Mouse (Mus musculus): ENCODE measurements around the gene Vat1.
"Not testable (repeated sequence)": the region's sequence is repeated elsewhere in the genome, so short reads cannot be mapped to it uniquely, and the experiment has no call there.

Gene Vat1

GRCm38 (mm10) chr11:101465869-101466551 lies at the start of gene Vat1:
Gene Vat1, minus strand, starts transcription at chr11:101466230.
- DNase-seq (ENCODE audit: low read depth, low spot score): peak; percentile 64

- no peak for DNase-seq (ENCODE audit: low read depth, low spot score)
Measured at GRCm38 (mm10) chr11:101507090-101507489, 41.1 kb upstream of the Vat1 start.

- no peak for DNase-seq (ENCODE audit: low read depth, low spot score)
Measured at GRCm38 (mm10) chr11:101506269-101506780, 40.3 kb upstream of the Vat1 start.

GRCm38 (mm10) chr11:101486126-101486525 lies 20.1 kb upstream of the Vat1 start:
- DNase-seq (ENCODE audit: low read depth, low spot score): no peak

- no peak for DNase-seq (ENCODE audit: low read depth, low spot score)
Measured at GRCm38 (mm10) chr11:101485509-101486028, 19.5 kb upstream of the Vat1 start.

- DNase-seq (ENCODE audit: low read depth, low spot score): no peak
Measured at GRCm38 (mm10) chr11:101484814-101485213, 18.8 kb upstream of the Vat1 start.

- DNase-seq (ENCODE audit: low read depth, low spot score): no peak
Measured at GRCm38 (mm10) chr11:101484245-101484644, 18.2 kb upstream of the Vat1 start.

- no peak for DNase-seq (ENCODE audit: low read depth, low spot score)
Measured at GRCm38 (mm10) chr11:101483804-101484203, 17.8 kb upstream of the Vat1 start.

GRCm38 (mm10) chr11:101480912-101481311 lies 14.9 kb upstream of the Vat1 start:
- no peak for DNase-seq (ENCODE audit: low read depth, low spot score)

GRCm38 (mm10) chr11:101479171-101479635 lies 13.2 kb upstream of the Vat1 start:
- DNase-seq (ENCODE audit: low read depth, low spot score): no peak

- no peak for DNase-seq (ENCODE audit: low read depth, low spot score)
Measured at GRCm38 (mm10) chr11:101477552-101478211, 11.7 kb upstream of the Vat1 start.

- DNase-seq (ENCODE audit: low read depth, low spot score): no peak
Measured at GRCm38 (mm10) chr11:101477194-101477551, 11.1 kb upstream of the Vat1 start.

- not testable (repeated sequence) for DNase-seq (ENCODE audit: low read depth, low spot score)
Measured at GRCm38 (mm10) chr11:101476361-101476760, 10.3 kb upstream of the Vat1 start.

GRCm38 (mm10) chr11:101474298-101474697 lies 8.3 kb upstream of the Vat1 start:
- no peak for DNase-seq (ENCODE audit: low read depth, low spot score)

GRCm38 (mm10) chr11:101473686-101474085 lies 7.7 kb upstream of the Vat1 start:
- not testable (repeated sequence) for DNase-seq (ENCODE audit: low read depth, low spot score)

- no peak for DNase-seq (ENCODE audit: low read depth, low spot score)
Measured at GRCm38 (mm10) chr11:101472336-101472735, 6.3 kb upstream of the Vat1 start.

GRCm38 (mm10) chr11:101471926-101472325 lies 5.9 kb upstream of the Vat1 start:
- DNase-seq (ENCODE audit: low read depth, low spot score): no peak

GRCm38 (mm10) chr11:101470206-101470605 lies 4.2 kb upstream of the Vat1 start:
- no peak for DNase-seq (ENCODE audit: low read depth, low spot score)

GRCm38 (mm10) chr11:101469155-101469554 lies 3.1 kb upstream of the Vat1 start:
- DNase-seq (ENCODE audit: low read depth, low spot score): no peak

GRCm38 (mm10) chr11:101468731-101469130 lies 2.7 kb upstream of the Vat1 start:
- no peak for DNase-seq (ENCODE audit: low read depth, low spot score)

- no peak for DNase-seq (ENCODE audit: low read depth, low spot score)
Measured at GRCm38 (mm10) chr11:101468263-101468688, 2.2 kb upstream of the Vat1 start.

- DNase-seq (ENCODE audit: low read depth, low spot score): peak; percentile 60
Measured at GRCm38 (mm10) chr11:101467477-101468262, 1.6 kb upstream of the Vat1 start.
